Mouse (Mus musculus) spleen, embryonic (tissue): ENCODE data around the gene Eif4b.

Experiments used
- CTCF ChIA-PET: fragments of 350-600 bp; sonication (Branson Sonifier 250); formaldehyde crosslinking; loops from one replicate; lab custom pipeline; 2022; lab: Charles Lee

The Eif4b gene

GRCm38 (mm10) chr15:102074876-102075585, 1.5 kb downstream of the Eif4b start:
- CTCF ChIA-PET, result interaction anchor here (0.6 to 1.0 kb wide), 2 partner anchors 32 to 383 kb away, joined by 3 to 9 read pairs; no protein-coding TSS in a partner anchor

GRCm38 (mm10) chr15:102077111-102077677, 3.6 kb downstream of the Eif4b start:
- CTCF ChIA-PET, result interaction anchor here (0.7 kb wide), 2 partner anchors 12 to 79 kb away, joined by 3 to 4 read pairs; no protein-coding TSS in a partner anchor

- CTCF ChIA-PET, result interaction anchor here (0.5 kb wide), 1 partner anchor 10 kb away, joined by 6 read pairs; no protein-coding TSS in a partner anchor
These were observed 5.6 kb downstream of the Eif4b start for GRCm38 (mm10) chr15:102079221-102079620.

- CTCF ChIA-PET, result interaction anchor here (0.6 kb wide), 1 partner anchor 39 kb away, joined by 3 read pairs; no protein-coding TSS in a partner anchor
These were observed 6.4 kb downstream of the Eif4b start for GRCm38 (mm10) chr15:102079924-102080323.

- CTCF ChIA-PET, result no interaction called here
These were observed 6.9 kb downstream of the Eif4b start for GRCm38 (mm10) chr15:102080429-102080828.

- CTCF ChIA-PET, result no interaction called here
These were observed 8.6 kb downstream of the Eif4b start for GRCm38 (mm10) chr15:102082148-102082547.

- CTCF ChIA-PET, result no interaction called here
These were observed 9.5 kb downstream of the Eif4b start for GRCm38 (mm10) chr15:102083028-102083427.

- CTCF ChIA-PET, result no interaction called here
These were observed 16.5 kb downstream of the Eif4b start for GRCm38 (mm10) chr15:102089914-102090585.

- CTCF ChIA-PET, result no interaction called here
These were observed 17.6 kb downstream of the Eif4b start for GRCm38 (mm10) chr15:102091063-102091679.

GRCm38 (mm10) chr15:102091688-102092087, 18.1 kb downstream of the Eif4b start:
- CTCF ChIA-PET, result no interaction called here

GRCm38 (mm10) chr15:102092222-102092621, 18.6 kb downstream of the Eif4b start:
- CTCF ChIA-PET, result interaction anchor here (0.6 kb wide), 1 partner anchor 781 kb away, joined by 8 read pairs; no protein-coding TSS in a partner anchor

- CTCF ChIA-PET, result no interaction called here
These were observed 20.6 kb downstream of the Eif4b start for GRCm38 (mm10) chr15:102094157-102094556.

- CTCF ChIA-PET, result no interaction called here
These were observed 21.4 kb downstream of the Eif4b start for GRCm38 (mm10) chr15:102094988-102095387.

GRCm38 (mm10) chr15:102097147-102097915, 23.8 kb downstream of the Eif4b start:
- CTCF ChIA-PET, result interaction anchor here (1.3 kb wide), 1 partner anchor 11 kb away, joined by 3 read pairs; no protein-coding TSS in a partner anchor

GRCm38 (mm10) chr15:102097991-102098555, 24.5 kb downstream of the Eif4b start:
- CTCF ChIA-PET, result no interaction called here

GRCm38 (mm10) chr15:102099260-102099659, 25.7 kb downstream of the Eif4b start:
- CTCF ChIA-PET, result no interaction called here

GRCm38 (mm10) chr15:102099771-102100160, 26.2 kb downstream of the Eif4b start:
- CTCF ChIA-PET, result no interaction called here

- CTCF ChIA-PET, result no interaction called here
These were observed 26.8 kb downstream of the Eif4b start, which contains the start of gene Tns2 for GRCm38 (mm10) chr15:102100161-102100981. Gene Tns2, plus strand, starts transcription at chr15:102100413.

- CTCF ChIA-PET, result no interaction called here
These were observed 27.6 kb downstream of the Eif4b start for GRCm38 (mm10) chr15:102100996-102101671.
